Mouse (Mus musculus): ENCODE data around the gene Rybp. TPM values are rescaled to one million over a fixed set of nuclear protein-coding genes. Genes with fewer than 3 reads are reported as not detected.

Gene Rybp
- 15.3 and 15.9 TPM in 2 replicates for polyA plus RNA-seq (2014; fragmentation: Nextera tagmentation; extraction: Ambion mirVana)

- Histone ChIP-seq H3K9ac (ENCODE audit: low read depth, low read length) (peak within 1 kb of the TSS; percentile 96), H3K4me2 (ENCODE audit: low read depth, low read length) (peak within 1 kb of the TSS; percentile 97), H3K4me1 (ENCODE audit: control insufficient read depth, insufficient read depth, low read length) (peaks cover 21% of the 10 kb centered on the region), H3K4me3 (ENCODE audit: low read depth, low read length) (peak within 1 kb of the TSS; percentile 69), H3K9me3 (ENCODE audit: control insufficient read depth, low read length) (no peaks in the 10 kb centered on the region), H3K27ac (replicated peaks; ENCODE audit: low read depth, low read length) (peak within 1 kb of the TSS; percentile 96), H3K36me3 (ENCODE audit: control insufficient read depth, insufficient read depth, low read length) (no peaks in the 10 kb centered on the region), H3K27me3 (replicated peaks; ENCODE audit: control insufficient read depth, insufficient read depth, low read length) (no peaks in the 10 kb centered on the region)
- peak; percentile 97 for DNase-seq (ENCODE audit: low spot score)
- WGBS = 0% methylated on average over 29 of the region's 112 CpGs
- ATAC-seq (ENCODE audit: low read depth) = peak; percentile 97
Observed at GRCm38 (mm10) chr6:100287334-100288015, at the start of gene Rybp. TSS of gene Rybp (minus strand) at chr6:100287485.

DNA sequence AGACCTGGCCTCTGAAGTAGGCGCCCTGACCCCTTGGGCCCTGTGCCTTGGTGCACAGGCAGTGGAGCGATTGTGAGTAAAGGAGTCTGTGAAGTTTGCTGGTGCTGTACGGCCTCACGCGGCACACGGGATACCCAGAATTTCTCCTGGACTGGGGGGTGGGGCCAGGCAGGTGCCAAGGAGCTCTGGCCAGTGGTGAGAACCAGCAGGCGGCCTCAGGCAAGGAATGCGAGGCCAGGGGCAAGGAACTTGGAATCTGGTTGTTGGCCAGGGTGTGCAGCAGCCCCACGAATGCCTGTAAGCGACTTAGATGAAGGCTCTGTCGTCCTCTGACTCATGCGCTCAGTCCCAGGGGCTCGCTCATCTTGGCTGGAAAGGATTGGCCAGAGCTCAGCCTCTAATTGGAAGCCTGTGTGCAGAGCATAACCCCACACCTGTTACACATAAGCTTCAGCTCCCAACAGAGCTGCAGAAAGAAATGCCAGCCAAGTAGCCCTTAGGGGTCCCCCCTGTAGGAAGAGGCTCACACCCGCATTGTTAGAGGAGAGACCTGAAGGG is 49.4 kb upstream of the Rybp start:
- H3K27me3 ChIP-seq (replicated peaks; ENCODE audit: control insufficient read depth, insufficient read depth, low read length) = 0 out of 2 replicates have a peak, but pooled peaks cover 3% of the 10 kb centered on the region
- no peak overlapping the region for H3K9ac ChIP-seq (ENCODE audit: low read depth, low read length)
- H3K36me3 ChIP-seq (ENCODE audit: control insufficient read depth, insufficient read depth, low read length) = no peaks in the 10 kb centered on the region
- no peaks in the 10 kb centered on the region for H3K9me3 ChIP-seq (ENCODE audit: control insufficient read depth, low read length)
- no peak overlapping the region for H3K27ac ChIP-seq (replicated peaks; ENCODE audit: low read depth, low read length)
- ATAC-seq (ENCODE audit: low read depth) (peak; percentile 82), DNase-seq (ENCODE audit: low spot score) (peak; percentile 83)
- H3K4me2 ChIP-seq (ENCODE audit: low read depth, low read length) = peak overlapping the region; percentile 43
- H3K4me3 ChIP-seq (ENCODE audit: low read depth, low read length) = no peak overlapping the region
- peaks cover 22% of the 10 kb centered on the region for H3K4me1 ChIP-seq (ENCODE audit: control insufficient read depth, insufficient read depth, low read length)
- WGBS = 4% methylated on average over 14 of the region's 14 CpGs

DNA sequence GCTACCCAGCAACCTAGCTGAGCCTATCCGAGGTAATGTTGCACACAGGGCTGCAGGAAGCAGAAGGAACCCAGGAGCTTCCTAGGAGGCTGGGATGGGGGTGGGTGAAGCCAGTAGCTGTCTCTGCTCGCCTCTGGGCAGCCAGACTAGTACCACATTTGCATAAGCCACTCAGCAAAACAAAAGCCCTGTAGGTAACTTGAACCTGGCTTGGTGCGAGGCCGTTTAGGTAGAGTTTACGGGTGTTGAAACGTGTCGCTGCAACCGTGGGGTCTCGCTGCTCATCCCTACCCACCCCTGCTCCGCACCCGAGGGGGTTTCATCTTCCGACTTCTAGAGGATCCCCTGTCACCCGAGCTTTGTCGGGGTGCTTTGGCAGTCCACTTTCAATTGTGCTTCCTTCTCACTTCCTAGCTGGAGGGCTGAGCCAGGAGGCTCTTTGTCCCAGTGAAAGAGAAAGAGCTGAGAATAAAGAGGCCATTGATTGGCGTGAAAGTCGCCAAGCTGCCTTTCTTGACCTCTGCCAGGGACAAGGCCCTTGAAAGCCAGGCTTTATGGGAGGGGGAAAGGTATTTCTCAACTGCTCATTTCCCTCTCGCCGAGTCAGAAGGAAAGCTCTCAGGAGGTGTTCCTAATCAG is 48.3 kb upstream of the Rybp start:
- WGBS = 10% methylated on average over 16 of the region's 18 CpGs
- H3K36me3 ChIP-seq (ENCODE audit: control insufficient read depth, insufficient read depth, low read length) = no peaks in the 10 kb centered on the region
- peaks cover 22% of the 10 kb centered on the region for H3K4me1 ChIP-seq (ENCODE audit: control insufficient read depth, insufficient read depth, low read length)
- peak overlapping the region; percentile 4; the same call in 1 of the 2 replicates for H3K4me3 ChIP-seq (ENCODE audit: low read depth, low read length)
- peak overlapping the region; percentile 38; the same call in 1 of the 2 replicates for H3K9ac ChIP-seq (ENCODE audit: low read depth, low read length)
- H3K27ac ChIP-seq (replicated peaks; ENCODE audit: low read depth, low read length) = no peak overlapping the region
- H3K9me3 ChIP-seq (ENCODE audit: control insufficient read depth, low read length) = no peaks in the 10 kb centered on the region
- H3K4me2 ChIP-seq (ENCODE audit: low read depth, low read length) = peak overlapping the region; percentile 43
- DNase-seq (ENCODE audit: low spot score) (peak; percentile 47), ATAC-seq (ENCODE audit: low read depth) (peak; percentile 67; the same call in 1 of the 2 replicates)
- H3K27me3 ChIP-seq (replicated peaks; ENCODE audit: control insufficient read depth, insufficient read depth, low read length) = 0 out of 2 replicates have a peak, but pooled peaks cover 3% of the 10 kb centered on the region

- Histone ChIP-seq H3K36me3 (ENCODE audit: control insufficient read depth, insufficient read depth, low read length) (no peaks in the 10 kb centered on the region), H3K4me3 (ENCODE audit: low read depth, low read length) (no peak overlapping the region), H3K9me3 (ENCODE audit: control insufficient read depth, low read length) (no peaks in the 10 kb centered on the region), H3K4me1 (ENCODE audit: control insufficient read depth, insufficient read depth, low read length) (peaks cover 22% of the 10 kb centered on the region), H3K9ac (ENCODE audit: low read depth, low read length) (no peak overlapping the region), H3K27me3 (replicated peaks; ENCODE audit: control insufficient read depth, insufficient read depth, low read length) (0 out of 2 replicates have a peak, but pooled peaks cover 3% of the 10 kb centered on the region), H3K27ac (replicated peaks; ENCODE audit: low read depth, low read length) (no peak overlapping the region), H3K4me2 (ENCODE audit: low read depth, low read length) (no peak overlapping the region)
- WGBS = 82% methylated on average over 7 of the region's 7 CpGs
- ATAC-seq (ENCODE audit: low read depth) (no peak), DNase-seq (ENCODE audit: low spot score) (no peak)
Observed at GRCm38 (mm10) chr6:100333745-100334144, 46.5 kb upstream of the Rybp start.

DNA sequence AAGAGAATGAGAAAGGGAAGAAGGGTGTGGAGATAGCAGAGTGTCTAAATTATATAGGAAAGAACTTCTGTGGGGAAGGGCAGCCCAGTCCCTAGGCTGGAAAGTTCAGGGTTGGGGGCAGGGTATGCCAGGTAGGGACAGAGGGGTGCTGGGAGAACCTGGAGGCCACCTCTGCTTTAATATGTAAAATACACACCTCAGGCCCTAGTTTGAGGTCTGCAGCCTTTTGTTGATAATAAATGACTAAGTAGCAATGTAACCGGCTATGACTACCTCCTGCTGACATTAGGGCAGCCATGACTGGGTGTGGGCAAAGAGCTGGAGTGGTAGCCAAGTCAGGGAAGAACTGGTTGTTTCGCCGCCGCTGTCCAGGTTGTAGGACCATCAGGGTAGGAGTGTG is 45.2 kb upstream of the Rybp start:
- Histone ChIP-seq H3K4me3 (ENCODE audit: low read depth, low read length) (no peak overlapping the region), H3K9me3 (ENCODE audit: control insufficient read depth, low read length) (no peaks in the 10 kb centered on the region), H3K36me3 (ENCODE audit: control insufficient read depth, insufficient read depth, low read length) (no peaks in the 10 kb centered on the region), H3K27ac (replicated peaks; ENCODE audit: low read depth, low read length) (no peak overlapping the region), H3K27me3 (replicated peaks; ENCODE audit: control insufficient read depth, insufficient read depth, low read length) (0 out of 2 replicates have a peak, but pooled peaks cover 3% of the 10 kb centered on the region), H3K9ac (ENCODE audit: low read depth, low read length) (no peak overlapping the region), H3K4me2 (ENCODE audit: low read depth, low read length) (no peak overlapping the region), H3K4me1 (ENCODE audit: control insufficient read depth, insufficient read depth, low read length) (peaks cover 22% of the 10 kb centered on the region)
- DNase-seq (ENCODE audit: low spot score) (no peak), ATAC-seq (ENCODE audit: low read depth) (no peak)
- WGBS = 74% methylated on average over 4 of the region's 4 CpGs

- ATAC-seq (ENCODE audit: low read depth) = no peak
- no peak overlapping the region for H3K4me2 ChIP-seq (ENCODE audit: low read depth, low read length)
- H3K36me3 ChIP-seq (ENCODE audit: control insufficient read depth, insufficient read depth, low read length) = no peaks in the 10 kb centered on the region
- no peaks in the 10 kb centered on the region for H3K9me3 ChIP-seq (ENCODE audit: control insufficient read depth, low read length)
- DNase-seq (ENCODE audit: low spot score) = no peak
- 31% methylated on average over 8 of the region's 8 CpGs for WGBS
- peaks cover 17% of the 10 kb centered on the region for H3K4me1 ChIP-seq (ENCODE audit: control insufficient read depth, insufficient read depth, low read length)
- no peak overlapping the region for H3K4me3 ChIP-seq (ENCODE audit: low read depth, low read length)
- no peak overlapping the region for H3K9ac ChIP-seq (ENCODE audit: low read depth, low read length)
- H3K27ac ChIP-seq (replicated peaks; ENCODE audit: low read depth, low read length) = no peak overlapping the region
- 0 out of 2 replicates have a peak, but pooled peaks cover 2% of the 10 kb centered on the region for H3K27me3 ChIP-seq (replicated peaks; ENCODE audit: control insufficient read depth, insufficient read depth, low read length)
Observed at GRCm38 (mm10) chr6:100331582-100331981, 44.3 kb upstream of the Rybp start.

DNA sequence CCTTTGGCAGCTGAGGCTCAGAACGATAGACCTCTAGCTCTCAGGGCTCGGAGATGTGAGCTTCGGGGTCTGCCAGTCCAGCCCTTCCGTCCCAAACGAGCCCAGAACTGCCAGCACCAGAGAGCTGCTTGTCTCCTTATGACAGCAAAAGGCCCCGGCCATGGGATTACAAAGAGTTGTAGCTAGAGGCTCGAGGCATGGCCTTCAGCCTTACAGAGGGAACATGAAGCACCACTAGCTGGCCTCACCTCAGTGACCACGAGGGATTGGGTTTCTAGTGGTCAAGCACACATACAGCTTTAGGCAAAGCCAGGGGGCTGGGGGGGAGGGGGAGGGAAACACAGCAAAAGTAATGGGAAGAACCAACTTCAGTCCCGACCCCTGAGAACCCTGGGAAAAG is 43.8 kb upstream of the Rybp start:
- no peaks in the 10 kb centered on the region for H3K27me3 ChIP-seq (replicated peaks; ENCODE audit: control insufficient read depth, insufficient read depth, low read length)
- H3K4me1 ChIP-seq (ENCODE audit: control insufficient read depth, insufficient read depth, low read length) = peaks cover 12% of the 10 kb centered on the region
- H3K9me3 ChIP-seq (ENCODE audit: control insufficient read depth, low read length) = no peaks in the 10 kb centered on the region
- H3K27ac ChIP-seq (replicated peaks; ENCODE audit: low read depth, low read length) = no peak overlapping the region
- no peaks in the 10 kb centered on the region for H3K36me3 ChIP-seq (ENCODE audit: control insufficient read depth, insufficient read depth, low read length)
- 78% methylated on average over 9 of the region's 9 CpGs for WGBS
- DNase-seq (ENCODE audit: low spot score) = no peak
- no peak overlapping the region for H3K4me3 ChIP-seq (ENCODE audit: low read depth, low read length)
- H3K9ac ChIP-seq (ENCODE audit: low read depth, low read length) = no peak overlapping the region
- ATAC-seq (ENCODE audit: low read depth) = no peak
- H3K4me2 ChIP-seq (ENCODE audit: low read depth, low read length) = no peak overlapping the region

DNA sequence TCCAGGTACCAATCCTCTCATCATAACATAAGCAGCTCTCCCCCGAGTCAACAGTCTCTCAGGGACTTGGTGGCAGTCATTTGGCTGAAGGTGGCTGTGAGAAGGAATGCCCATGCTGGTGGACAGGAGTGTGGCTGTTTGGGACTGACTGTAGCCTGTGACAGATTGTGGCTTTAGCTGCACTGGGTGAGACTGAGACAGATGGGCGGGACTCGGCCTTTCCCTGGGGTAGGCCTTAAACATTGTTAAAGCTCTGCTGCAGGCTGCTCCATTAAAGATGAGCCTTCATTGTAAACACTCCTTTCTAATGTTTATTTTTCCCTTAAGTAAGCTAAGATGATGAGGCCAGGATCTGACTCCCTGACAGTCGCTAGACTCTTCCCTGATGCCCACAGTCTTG is 42.3 kb upstream of the Rybp start:
- DNase-seq (ENCODE audit: low spot score) (no peak), ATAC-seq (ENCODE audit: low read depth) (no peak)
- Histone ChIP-seq H3K27ac (replicated peaks; ENCODE audit: low read depth, low read length) (no peak overlapping the region), H3K4me3 (ENCODE audit: low read depth, low read length) (no peak overlapping the region), H3K9me3 (ENCODE audit: control insufficient read depth, low read length) (no peaks in the 10 kb centered on the region), H3K4me2 (ENCODE audit: low read depth, low read length) (no peak overlapping the region), H3K36me3 (ENCODE audit: control insufficient read depth, insufficient read depth, low read length) (no peaks in the 10 kb centered on the region), H3K9ac (ENCODE audit: low read depth, low read length) (no peak overlapping the region), H3K27me3 (replicated peaks; ENCODE audit: control insufficient read depth, insufficient read depth, low read length) (no peaks in the 10 kb centered on the region), H3K4me1 (ENCODE audit: control insufficient read depth, insufficient read depth, low read length) (no peaks in the 10 kb centered on the region)
- 69% methylated on average over 4 of the region's 4 CpGs for WGBS

Measured in embryonic facial prominence, embryonic 14.5 days (tissue).